Mouse (Mus musculus) heart, adult 2 months (tissue): ENCODE data around the gene 1110008L16Rik.

Experiments
- CTCF ChIP-seq: fragments of 200-600 bp; IDR thresholded peaks from 2 replicates; pipeline ENCODE4 v1.8.1; 2022; ENCODE audit warnings: antibody characterized with exemption, mild to moderate bottlenecking, moderate library complexity
- POLR2A ChIP-seq: fragments of 200-500 bp; IDR thresholded peaks from 2 replicates; pipeline ENCODE4 v1.6.1; 2011; ENCODE audit warnings: mild to moderate bottlenecking, low read depth, low read length, control low read depth; ENCODE audit not compliant: insufficient read depth

- TF ChIP-seq POLR2A: no peak
- no peak for TF ChIP-seq CTCF
Measured at GRCm38 (mm10) chr12:55308731-55309130, 9.4 kb downstream of the 1110008L16Rik start.
